Mouse (Mus musculus): ENCODE measurements around the gene Prss44. TPM values are rescaled to one million over a fixed set of nuclear protein-coding genes. Genes with fewer than 3 reads are reported as not detected.
A peak's percentile ranks its signal among the peaks of the same experiment; 100 is the strongest.
"Not testable (repeated sequence)": the region's sequence is repeated elsewhere in the genome, so short reads cannot be mapped to it uniquely, and the experiment has no call there.

Prss44 gene
- polyA plus RNA-seq, 1 experiment from 2014 or later, result not detected

DNA sequence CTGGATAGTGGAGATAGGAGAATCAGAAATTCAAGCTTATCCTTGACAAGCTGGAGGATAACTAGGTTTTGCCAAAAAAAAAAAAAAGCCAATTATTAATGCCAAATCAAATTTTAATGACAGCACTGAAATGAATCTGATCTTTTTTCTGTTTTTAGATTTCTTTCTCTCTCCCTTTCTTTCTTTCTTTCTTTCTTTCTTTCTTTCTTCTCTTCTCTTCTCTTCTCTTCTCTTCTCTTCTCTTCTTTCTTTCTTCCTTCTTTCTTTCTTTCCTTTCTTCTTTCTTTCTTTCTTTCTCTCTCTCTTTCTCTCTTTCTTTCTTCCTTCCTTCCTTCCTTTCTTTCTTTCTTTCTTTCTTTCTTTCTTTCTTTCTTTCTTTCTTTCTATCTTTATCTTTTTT lies 6.8 kb downstream of the Prss44 start:
- not testable (repeated sequence) for H3K36me3 ChIP-seq (ENCODE audit: control insufficient read depth, insufficient read depth, low read length); H3K4me2 ChIP-seq (replicated peaks; ENCODE audit: low read depth, low read length); H3K9ac ChIP-seq (ENCODE audit: low read depth, low read length); H3K27me3 ChIP-seq (ENCODE audit: control insufficient read depth, insufficient read depth, low read length); H3K9me3 ChIP-seq (ENCODE audit: control insufficient read depth, low read length); ATAC-seq (ENCODE audit: low FRiP score); H3K4me3 ChIP-seq (ENCODE audit: low read depth, low read length); H3K27ac ChIP-seq (ENCODE audit: low read depth, low read length); H3K4me1 ChIP-seq (replicated peaks; ENCODE audit: control insufficient read depth, insufficient read depth, low read length); DNase-seq (ENCODE audit: low spot score)

DNA sequence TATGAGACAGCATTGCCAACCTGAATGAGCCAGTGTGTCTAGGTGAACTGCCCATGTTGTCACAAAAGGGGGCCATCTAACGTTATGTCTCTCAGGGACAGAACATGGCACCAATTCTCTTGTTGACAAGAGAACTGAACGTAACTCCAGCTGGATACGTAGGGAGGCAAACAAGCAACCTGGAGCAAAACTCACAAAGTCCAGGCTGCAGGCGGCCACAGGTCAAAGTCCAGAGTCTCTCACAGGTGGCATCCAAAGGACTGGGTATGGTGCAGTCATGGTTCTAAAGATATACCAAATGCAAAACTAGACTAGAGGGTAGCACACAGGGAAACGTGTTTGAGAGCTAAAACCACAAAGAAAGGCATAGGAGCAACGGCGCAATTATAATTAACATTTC lies 7.6 kb downstream of the Prss44 start:
- Histone ChIP-seq H3K4me2 (replicated peaks; ENCODE audit: low read depth, low read length) (no peak overlapping the region), H3K27ac (ENCODE audit: low read depth, low read length) (no peak overlapping the region), H3K36me3 (ENCODE audit: control insufficient read depth, insufficient read depth, low read length) (no peaks in the 10 kb centered on the region), H3K4me1 (replicated peaks; ENCODE audit: control insufficient read depth, insufficient read depth, low read length) (no peaks in the 10 kb centered on the region), H3K27me3 (ENCODE audit: control insufficient read depth, insufficient read depth, low read length) (no peaks in the 10 kb centered on the region), H3K9ac (ENCODE audit: low read depth, low read length) (no peak overlapping the region), H3K9me3 (ENCODE audit: control insufficient read depth, low read length) (no peaks in the 10 kb centered on the region), H3K4me3 (ENCODE audit: low read depth, low read length) (no peak overlapping the region)
- DNase-seq (ENCODE audit: low spot score), result no peak
- 86% methylated on average over 7 of the region's 7 CpGs for WGBS
- ATAC-seq (ENCODE audit: low FRiP score), result no peak

DNA sequence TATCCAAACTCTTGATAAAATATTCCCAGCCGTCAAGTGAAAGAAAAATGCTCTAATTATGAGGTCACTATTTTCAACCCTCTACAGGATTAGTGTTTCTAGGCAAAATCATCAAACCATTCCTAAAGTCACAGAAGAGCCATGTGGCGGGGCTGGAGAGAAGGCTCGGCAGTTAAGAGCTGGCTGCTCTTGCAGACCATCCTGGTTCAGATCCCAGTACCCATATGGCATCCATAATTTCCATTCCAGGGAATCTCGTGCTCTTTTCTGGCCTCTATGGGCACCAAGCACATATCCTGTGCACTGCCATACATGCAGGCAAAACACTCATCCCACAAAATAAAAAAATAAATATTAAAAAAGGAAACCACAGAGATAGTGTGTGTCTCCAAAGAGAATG lies 11.6 kb downstream of the Prss44 start:
- Histone ChIP-seq H3K4me2 (replicated peaks; ENCODE audit: low read depth, low read length) (no peak overlapping the region), H3K36me3 (ENCODE audit: control insufficient read depth, insufficient read depth, low read length) (no peaks in the 10 kb centered on the region), H3K9me3 (ENCODE audit: control insufficient read depth, low read length) (no peaks in the 10 kb centered on the region), H3K4me1 (replicated peaks; ENCODE audit: control insufficient read depth, insufficient read depth, low read length) (no peaks in the 10 kb centered on the region), H3K9ac (ENCODE audit: low read depth, low read length) (no peak overlapping the region), H3K27ac (ENCODE audit: low read depth, low read length) (no peak overlapping the region), H3K4me3 (ENCODE audit: low read depth, low read length) (no peak overlapping the region), H3K27me3 (ENCODE audit: control insufficient read depth, insufficient read depth, low read length) (no peaks in the 10 kb centered on the region)
- DNase-seq (ENCODE audit: low spot score) (no peak), ATAC-seq (ENCODE audit: low FRiP score) (no peak)
- WGBS, result 87% methylated on average over 4 of the region's 4 CpGs

DNA sequence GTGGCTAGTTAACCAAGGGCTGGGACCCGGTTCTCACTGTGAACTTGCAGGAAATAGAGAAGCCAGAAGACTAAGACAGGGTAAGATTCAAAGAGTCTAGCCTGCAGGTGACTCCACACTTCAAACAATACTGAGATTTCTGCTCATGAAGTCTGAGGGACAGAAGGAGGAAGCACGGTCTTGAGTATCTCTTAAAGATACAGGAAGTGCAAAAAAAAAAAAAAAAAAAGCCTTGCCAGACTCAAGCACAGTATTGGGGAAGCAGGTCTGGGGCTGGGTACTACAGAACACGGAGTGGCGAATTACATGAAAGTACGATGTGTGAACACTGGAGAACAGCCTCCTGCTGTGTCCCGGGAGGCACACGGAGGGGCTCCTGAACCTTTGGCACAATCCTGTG lies 12.0 kb downstream of the Prss44 start:
- WGBS, result 78% methylated on average over 7 of the region's 7 CpGs
- Histone ChIP-seq H3K4me3 (ENCODE audit: low read depth, low read length) (no peak overlapping the region), H3K4me1 (replicated peaks; ENCODE audit: control insufficient read depth, insufficient read depth, low read length) (no peaks in the 10 kb centered on the region), H3K36me3 (ENCODE audit: control insufficient read depth, insufficient read depth, low read length) (no peaks in the 10 kb centered on the region), H3K27ac (ENCODE audit: low read depth, low read length) (no peak overlapping the region), H3K27me3 (ENCODE audit: control insufficient read depth, insufficient read depth, low read length) (no peaks in the 10 kb centered on the region), H3K9ac (ENCODE audit: low read depth, low read length) (no peak overlapping the region), H3K4me2 (replicated peaks; ENCODE audit: low read depth, low read length) (no peak overlapping the region), H3K9me3 (ENCODE audit: control insufficient read depth, low read length) (no peaks in the 10 kb centered on the region)
- ATAC-seq (ENCODE audit: low FRiP score) (no peak), DNase-seq (ENCODE audit: low spot score) (no peak)

DNA sequence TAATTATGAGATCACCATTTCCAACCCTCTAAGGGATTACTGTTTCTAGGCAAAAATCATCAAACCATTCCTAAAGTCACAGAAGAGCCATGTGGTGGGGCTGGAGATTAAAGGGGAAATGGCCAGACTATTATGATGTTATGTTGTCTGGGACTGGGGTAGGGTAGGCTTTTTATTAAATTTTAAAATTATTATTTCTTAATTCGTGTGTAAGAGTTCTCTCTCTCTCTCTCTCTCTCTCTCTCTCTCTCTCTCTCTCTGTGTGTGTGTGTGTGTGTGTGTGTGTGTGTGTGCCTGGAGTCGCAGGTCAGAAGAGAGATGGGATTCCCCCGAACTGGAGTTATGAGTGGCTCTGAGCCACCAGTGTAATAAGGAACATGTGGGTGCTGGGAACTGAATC lies 12.6 kb downstream of the Prss44 start, which contains the start of gene Prss43:
Prss43 (plus strand) TSS at position 301 of the 400 bp plus-strand sequence.
- H3K4me3 ChIP-seq (ENCODE audit: low read depth, low read length), result no peak within 1 kb of the TSS
- H3K36me3 ChIP-seq (ENCODE audit: control insufficient read depth, insufficient read depth, low read length), result no peaks in the 10 kb centered on the region
- no peaks in the 10 kb centered on the region for H3K4me1 ChIP-seq (replicated peaks; ENCODE audit: control insufficient read depth, insufficient read depth, low read length)
- DNase-seq (ENCODE audit: low spot score), result no peak
- no peaks in the 10 kb centered on the region for H3K9me3 ChIP-seq (ENCODE audit: control insufficient read depth, low read length)
- H3K9ac ChIP-seq (ENCODE audit: low read depth, low read length), result no peak within 1 kb of the TSS
- H3K4me2 ChIP-seq (replicated peaks; ENCODE audit: low read depth, low read length), result no peak within 1 kb of the TSS
- no peak within 1 kb of the TSS for H3K27ac ChIP-seq (ENCODE audit: low read depth, low read length)
- 86% methylated on average over 3 of the region's 3 CpGs for WGBS
- ATAC-seq (ENCODE audit: low FRiP score), result no peak
- H3K27me3 ChIP-seq (ENCODE audit: control insufficient read depth, insufficient read depth, low read length), result no peaks in the 10 kb centered on the region

GRCm38 (mm10) chr9:110833021-110833420 lies 19.2 kb downstream of the Prss44 start:
- 79% methylated on average over 5 of the region's 5 CpGs for WGBS
- ATAC-seq (ENCODE audit: low FRiP score), result no peak
- no peaks in the 10 kb centered on the region for H3K27me3 ChIP-seq (ENCODE audit: control insufficient read depth, insufficient read depth, low read length)
- no peak overlapping the region for H3K9ac ChIP-seq (ENCODE audit: low read depth, low read length)
- no peak overlapping the region for H3K4me2 ChIP-seq (replicated peaks; ENCODE audit: low read depth, low read length)
- no peaks in the 10 kb centered on the region for H3K4me1 ChIP-seq (replicated peaks; ENCODE audit: control insufficient read depth, insufficient read depth, low read length)
- H3K27ac ChIP-seq (ENCODE audit: low read depth, low read length), result no peak overlapping the region
- H3K9me3 ChIP-seq (ENCODE audit: control insufficient read depth, low read length), result no peaks in the 10 kb centered on the region
- H3K4me3 ChIP-seq (ENCODE audit: low read depth, low read length), result no peak overlapping the region
- H3K36me3 ChIP-seq (ENCODE audit: control insufficient read depth, insufficient read depth, low read length), result no peaks in the 10 kb centered on the region
- peak; percentile 20 for DNase-seq (ENCODE audit: low spot score)

GRCm38 (mm10) chr9:110834411-110834810 lies 20.6 kb downstream of the Prss44 start, which contains the start of gene Prss45:
Gene Prss45 (plus strand): TSS chr9:110834588.
- H3K27ac ChIP-seq (ENCODE audit: low read depth, low read length), result no peak within 1 kb of the TSS
- WGBS, result 82% methylated on average over 19 of the region's 19 CpGs
- no peak within 1 kb of the TSS for H3K4me2 ChIP-seq (replicated peaks; ENCODE audit: low read depth, low read length)
- no peak for ATAC-seq (ENCODE audit: low FRiP score)
- H3K9me3 ChIP-seq (ENCODE audit: control insufficient read depth, low read length), result no peaks in the 10 kb centered on the region
- H3K9ac ChIP-seq (ENCODE audit: low read depth, low read length), result no peak within 1 kb of the TSS
- H3K4me1 ChIP-seq (replicated peaks; ENCODE audit: control insufficient read depth, insufficient read depth, low read length), result no peaks in the 10 kb centered on the region
- no peak within 1 kb of the TSS for H3K4me3 ChIP-seq (ENCODE audit: low read depth, low read length)
- H3K36me3 ChIP-seq (ENCODE audit: control insufficient read depth, insufficient read depth, low read length), result no peaks in the 10 kb centered on the region
- H3K27me3 ChIP-seq (ENCODE audit: control insufficient read depth, insufficient read depth, low read length), result no peaks in the 10 kb centered on the region
- DNase-seq (ENCODE audit: low spot score), result no peak

GRCm38 (mm10) chr9:110834961-110835360 lies 21.2 kb downstream of the Prss44 start:
- Histone ChIP-seq H3K36me3 (ENCODE audit: control insufficient read depth, insufficient read depth, low read length) (no peaks in the 10 kb centered on the region), H3K27me3 (ENCODE audit: control insufficient read depth, insufficient read depth, low read length) (no peaks in the 10 kb centered on the region), H3K4me3 (ENCODE audit: low read depth, low read length) (no peak overlapping the region), H3K27ac (ENCODE audit: low read depth, low read length) (no peak overlapping the region), H3K4me2 (replicated peaks; ENCODE audit: low read depth, low read length) (no peak overlapping the region), H3K4me1 (replicated peaks; ENCODE audit: control insufficient read depth, insufficient read depth, low read length) (no peaks in the 10 kb centered on the region), H3K9ac (ENCODE audit: low read depth, low read length) (no peak overlapping the region), H3K9me3 (ENCODE audit: control insufficient read depth, low read length) (no peaks in the 10 kb centered on the region)
- WGBS, result 36% methylated on average over 10 of the region's 10 CpGs
- ATAC-seq (ENCODE audit: low FRiP score) (no peak), DNase-seq (ENCODE audit: low spot score) (no peak)

GRCm38 (mm10) chr9:110836112-110836511 lies 22.3 kb downstream of the Prss44 start:
- WGBS, result 51% methylated on average over 2 of the region's 2 CpGs
- ATAC-seq (ENCODE audit: low FRiP score) (no peak), DNase-seq (ENCODE audit: low spot score) (no peak)
- Histone ChIP-seq H3K9me3 (ENCODE audit: control insufficient read depth, low read length) (no peaks in the 10 kb centered on the region), H3K27ac (ENCODE audit: low read depth, low read length) (no peak overlapping the region), H3K27me3 (ENCODE audit: control insufficient read depth, insufficient read depth, low read length) (no peaks in the 10 kb centered on the region), H3K4me3 (ENCODE audit: low read depth, low read length) (no peak overlapping the region), H3K4me1 (replicated peaks; ENCODE audit: control insufficient read depth, insufficient read depth, low read length) (no peaks in the 10 kb centered on the region), H3K9ac (ENCODE audit: low read depth, low read length) (no peak overlapping the region), H3K4me2 (replicated peaks; ENCODE audit: low read depth, low read length) (no peak overlapping the region), H3K36me3 (ENCODE audit: control insufficient read depth, insufficient read depth, low read length) (no peaks in the 10 kb centered on the region)

Measured in hindbrain, embryonic 11.5 days (tissue).